Mouse (Mus musculus): ENCODE measurements around the gene Gpr157. TPM values are rescaled to one million over a fixed set of nuclear protein-coding genes. Genes with fewer than 3 reads are reported as not detected.
"Not testable (repeated sequence)": the region's sequence is repeated elsewhere in the genome, so short reads cannot be mapped to it uniquely, and the experiment has no call there.

Gpr157 gene
- total RNA-seq (2021) (1 to 10 TPM; 1.0 to 2.0 TPM), polyA plus RNA-seq (2012; rRNA removed) (1.9 and 2.2 TPM in 2 replicates)
- long read RNA-seq = 0 reads

DNA sequence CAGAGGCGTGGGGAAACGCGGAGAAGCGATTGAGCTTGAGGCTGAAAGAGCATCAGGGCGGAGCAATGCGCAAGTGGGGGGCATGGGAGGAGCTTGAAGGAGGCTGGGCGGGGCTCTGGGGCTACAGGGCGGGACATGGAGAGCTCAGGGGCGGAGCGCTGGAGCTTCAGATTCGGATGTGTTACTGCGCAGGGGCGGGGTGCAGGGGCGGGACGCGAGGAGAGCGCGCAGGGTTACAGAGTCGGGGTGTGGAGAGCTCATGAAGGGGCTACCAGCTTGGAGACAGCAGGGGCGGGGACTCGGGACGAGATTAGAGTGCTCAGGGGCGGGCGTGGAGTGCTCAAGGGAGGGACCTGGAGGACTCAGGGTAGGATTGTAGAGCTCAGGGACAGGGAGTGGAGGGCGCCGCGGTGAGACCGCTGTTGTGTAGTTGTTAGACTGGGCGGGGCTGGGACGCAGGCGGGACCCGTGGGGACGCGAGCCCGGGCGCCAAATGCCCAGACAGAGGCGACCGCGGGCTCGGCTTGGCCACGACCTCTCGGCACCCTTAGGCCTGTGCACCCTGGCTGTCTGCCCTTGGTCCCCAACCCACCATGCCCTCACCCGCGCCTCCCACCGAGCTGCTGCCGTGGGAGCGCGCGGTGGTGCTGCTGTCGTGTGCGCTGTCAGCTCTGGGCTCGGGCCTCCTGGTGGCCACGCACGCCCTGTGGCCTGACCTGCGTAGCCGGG, at the start of gene Gpr157:
Gpr157 (plus strand) TSS at position 205 of the 729 bp plus-strand sequence.
- peak; percentile 97 for DNase-seq

DNA sequence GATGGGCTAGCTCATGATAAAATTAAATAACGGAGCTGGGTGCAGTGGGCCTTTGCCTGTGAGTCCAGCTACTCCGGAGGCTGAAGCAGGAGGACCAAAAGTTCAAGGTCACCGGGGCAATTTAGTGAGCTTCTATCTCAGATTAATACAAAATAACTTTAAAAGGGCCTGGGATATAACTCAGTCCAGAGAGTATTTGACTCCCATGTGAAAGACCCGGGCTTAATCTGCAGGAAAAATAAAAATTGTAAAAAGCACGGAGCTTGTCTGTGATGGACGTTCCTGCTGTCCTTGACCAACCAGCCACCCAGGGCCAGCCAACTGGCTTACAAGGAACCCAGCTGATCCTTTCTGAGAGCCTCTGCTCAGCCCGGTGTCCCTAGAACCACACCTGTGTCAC, 48.6 kb upstream of the Gpr157 start:
- DNase-seq = peak; percentile 40

GRCm38 (mm10) chr4:150040003-150040581, 47.1 kb upstream of the Gpr157 start:
- no peak for DNase-seq

GRCm38 (mm10) chr4:150040856-150041255, 46.3 kb upstream of the Gpr157 start:
- DNase-seq = not testable (repeated sequence)

GRCm38 (mm10) chr4:150041346-150042110, 45.6 kb upstream of the Gpr157 start:
- DNase-seq = no peak

DNA sequence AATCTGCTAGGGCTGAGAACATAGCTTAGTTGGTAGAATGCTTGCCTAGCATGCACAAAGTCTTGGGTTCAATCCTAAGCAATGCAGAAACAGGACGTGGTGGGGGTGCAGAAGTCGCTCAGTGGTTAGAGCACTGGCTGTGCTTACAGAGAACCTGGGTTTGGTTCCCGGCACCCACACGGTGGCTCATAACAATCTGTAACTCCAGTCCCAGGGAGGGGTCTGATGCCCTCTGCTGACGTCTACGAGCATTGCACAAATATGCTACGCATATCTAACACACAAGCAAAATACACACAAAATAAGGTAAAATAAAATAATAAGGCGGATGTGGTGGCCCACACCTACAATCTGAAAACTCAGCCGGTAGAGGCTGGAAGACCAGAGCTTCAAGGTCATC, 43.6 kb upstream of the Gpr157 start:
- DNase-seq = no peak

DNA sequence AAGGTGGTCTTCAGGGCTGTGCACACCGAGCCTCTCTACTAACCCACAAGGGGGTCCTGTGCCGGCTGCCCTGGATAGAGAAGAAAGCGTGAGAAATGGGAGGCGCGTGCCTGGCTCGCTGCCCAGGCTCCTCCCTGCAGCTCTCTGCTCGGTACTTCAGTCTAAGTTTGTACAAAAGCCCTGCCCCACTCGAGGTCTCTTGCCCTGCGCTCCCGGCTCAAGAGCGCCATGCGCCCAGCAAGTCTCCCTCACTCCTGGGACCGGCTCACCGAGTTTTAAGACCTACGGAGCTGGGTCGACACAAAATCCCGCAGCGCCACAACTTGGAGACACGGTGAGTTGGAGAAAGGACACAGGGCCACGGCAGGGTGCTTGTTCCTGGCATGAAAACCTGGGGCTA, 39.1 kb upstream of the Gpr157 start:
- DNase-seq = peak; percentile 90

DNA sequence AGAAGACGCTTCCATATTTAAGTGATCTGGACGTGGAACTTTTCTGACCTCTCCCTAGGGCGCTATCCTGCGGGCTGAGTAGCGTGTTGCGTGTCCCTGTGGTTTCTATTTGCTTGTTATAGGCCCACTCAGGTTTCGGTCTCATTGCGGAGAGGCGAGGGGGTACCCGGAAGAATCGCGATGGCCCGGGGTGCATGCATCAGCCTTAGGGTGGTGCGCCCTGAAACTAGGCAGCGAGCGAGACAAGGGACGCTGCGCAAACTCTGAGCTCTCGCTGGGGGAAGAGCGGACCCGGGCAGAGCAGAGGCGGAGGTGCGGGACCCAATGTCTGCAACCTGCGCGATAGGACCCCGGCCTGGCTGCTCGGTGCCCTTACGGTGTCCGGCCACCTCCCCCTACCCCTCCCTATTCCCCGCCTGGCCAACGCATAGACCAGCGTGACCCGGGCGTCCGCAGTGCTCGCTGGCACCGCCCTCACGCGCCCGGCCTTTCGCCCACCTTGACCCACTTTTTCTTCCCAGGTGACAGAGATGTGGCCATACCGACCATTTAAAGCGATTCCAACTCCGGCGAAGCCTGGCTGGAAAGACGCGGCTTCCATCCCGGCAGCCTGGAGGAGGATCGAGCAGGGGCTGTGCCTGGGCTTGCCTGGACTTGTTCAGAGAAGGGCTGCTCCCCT, 38.5 kb upstream of the Gpr157 start:
- DNase-seq = peak; percentile 78

DNA sequence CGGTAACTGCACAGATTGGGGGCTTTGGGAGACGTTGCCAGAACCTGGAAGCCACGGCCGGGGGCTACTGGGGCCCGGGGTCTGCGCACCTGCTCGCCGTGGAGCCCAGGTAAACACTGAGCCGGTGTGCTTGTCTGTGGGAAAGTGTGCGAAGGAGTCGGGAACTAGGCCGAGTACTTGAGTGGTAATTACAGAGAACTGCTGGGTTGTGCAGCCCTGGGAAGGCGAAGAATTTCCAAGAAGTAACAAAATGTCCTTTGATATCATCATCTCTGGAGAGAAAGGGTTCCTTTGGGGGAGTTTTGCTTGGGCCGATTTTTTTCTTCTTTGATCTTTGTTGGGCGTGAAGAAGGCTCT, 38.0 kb upstream of the Gpr157 start:
- no peak for DNase-seq

GRCm38 (mm10) chr4:150049564-150050226, 37.5 kb upstream of the Gpr157 start:
- no peak for DNase-seq

GRCm38 (mm10) chr4:150051514-150051913, 35.7 kb upstream of the Gpr157 start:
- no peak for DNase-seq

DNA sequence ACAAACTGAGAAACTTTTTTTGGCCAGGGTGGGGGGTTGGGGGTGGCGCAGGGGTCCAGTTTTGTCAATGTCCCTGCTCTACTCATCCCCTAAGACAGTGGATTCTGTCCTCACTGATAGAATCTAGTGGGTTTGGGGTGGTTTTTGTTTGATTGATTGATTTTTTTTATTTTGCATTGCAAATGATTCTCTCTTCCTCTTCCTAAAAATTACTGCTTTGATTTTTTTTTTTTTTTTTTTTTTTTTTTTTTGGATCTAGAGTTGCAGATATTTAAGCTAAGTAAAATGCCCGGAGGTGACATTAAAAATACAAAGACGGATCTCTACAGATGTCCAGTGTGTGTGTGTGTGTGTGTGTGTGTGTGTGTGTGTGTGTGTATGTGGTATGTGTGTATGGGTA, 34.8 kb upstream of the Gpr157 start:
- no peak for DNase-seq

- peak; percentile 43 for DNase-seq
Measured at GRCm38 (mm10) chr4:150056171-150056570, 31.0 kb upstream of the Gpr157 start.

DNA sequence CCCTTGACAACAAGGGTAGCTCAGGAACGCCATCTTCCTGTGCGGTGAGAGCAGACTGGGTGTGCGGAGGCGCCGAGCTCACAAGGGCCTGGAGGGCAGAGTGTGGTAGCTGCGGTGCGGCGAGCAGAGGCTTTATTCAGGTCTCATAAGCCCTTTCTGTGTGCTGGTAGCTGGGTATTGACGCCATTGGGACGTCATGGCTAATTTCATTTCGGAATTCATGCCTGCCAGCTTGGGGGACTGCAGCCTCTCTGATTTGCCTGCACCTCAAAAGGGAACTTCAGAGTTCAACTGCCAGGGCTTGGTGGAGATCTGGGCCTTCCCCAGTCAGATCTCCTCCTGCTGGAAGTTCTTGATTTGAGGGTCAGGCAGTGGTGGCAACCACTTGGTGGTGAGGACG, 29.4 kb upstream of the Gpr157 start:
- no peak for DNase-seq

- no peak for DNase-seq
Measured at GRCm38 (mm10) chr4:150059841-150060468, 27.2 kb upstream of the Gpr157 start.

DNA sequence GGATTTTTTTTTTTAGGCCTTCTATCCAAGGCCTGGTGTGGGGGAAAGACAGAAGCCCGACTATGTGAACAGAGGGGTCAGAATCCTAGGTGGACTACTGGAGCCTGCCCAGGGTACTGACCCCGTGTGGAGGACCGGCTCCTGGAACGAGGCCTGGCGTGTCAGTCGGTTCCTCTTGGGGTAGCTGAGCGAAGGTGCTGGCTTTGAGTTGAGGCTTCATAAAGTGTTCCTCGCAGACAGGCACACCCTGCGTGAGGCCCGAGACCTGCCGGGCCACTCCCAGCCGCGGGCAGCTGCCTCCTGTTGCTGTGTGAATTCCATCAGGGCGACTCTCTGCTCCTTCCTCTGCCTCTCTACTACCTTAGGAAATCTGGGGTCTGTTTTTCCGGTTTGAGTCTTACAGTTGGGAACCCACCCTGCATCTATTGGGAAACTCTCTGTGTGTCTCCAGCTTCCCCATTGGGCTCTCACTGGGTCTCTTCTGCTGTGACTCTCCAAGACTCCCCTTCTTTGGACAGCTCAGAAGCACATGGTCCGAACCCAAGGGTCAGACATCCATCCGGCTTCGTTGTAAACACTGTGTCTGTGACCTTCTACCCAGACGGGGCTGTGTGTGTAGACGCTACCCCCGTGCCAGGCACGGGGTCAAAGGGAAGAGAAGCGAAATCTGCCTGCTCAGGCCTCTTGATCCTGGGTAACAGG, 26.5 kb upstream of the Gpr157 start:
- no peak for DNase-seq

DNA sequence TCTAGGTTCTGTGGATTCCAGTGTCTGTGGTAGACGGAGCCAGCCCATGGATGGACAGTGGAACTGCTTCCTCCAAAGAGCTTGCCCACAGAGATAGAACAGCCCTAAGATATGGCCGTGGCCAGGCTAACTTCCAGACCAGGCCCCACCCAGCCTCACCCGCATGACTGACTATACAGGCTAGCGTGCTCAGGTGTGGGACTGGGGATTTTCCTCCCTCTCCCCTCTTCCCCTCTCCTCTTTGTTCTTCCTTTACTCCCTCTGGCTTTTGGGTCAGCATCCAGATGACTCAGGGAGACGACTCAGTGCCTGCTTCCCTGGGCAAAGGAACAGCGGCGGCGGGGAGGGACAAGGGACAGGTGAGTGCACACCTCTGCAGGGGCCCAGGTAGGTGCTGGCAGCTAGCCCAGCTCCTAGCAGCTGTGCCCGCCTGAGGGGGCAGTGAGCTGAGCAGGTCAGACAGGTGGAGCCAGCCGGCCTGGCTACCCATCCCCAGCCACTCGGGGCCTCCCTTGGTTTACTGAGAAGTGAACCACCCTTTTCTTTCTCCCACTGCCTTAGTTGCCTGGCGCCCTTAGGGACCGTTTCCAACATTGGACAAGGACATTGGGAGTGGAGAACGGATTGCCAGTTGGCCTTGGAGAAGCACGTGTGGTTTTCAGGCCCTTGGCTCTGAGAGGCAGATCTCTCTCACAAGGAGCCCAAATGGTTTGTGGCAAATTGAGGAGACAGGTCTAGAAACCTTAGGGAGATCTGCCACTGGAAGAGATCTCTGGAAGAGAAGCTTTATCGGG, 25.5 kb upstream of the Gpr157 start:
- peak; percentile 63 for DNase-seq

DNA sequence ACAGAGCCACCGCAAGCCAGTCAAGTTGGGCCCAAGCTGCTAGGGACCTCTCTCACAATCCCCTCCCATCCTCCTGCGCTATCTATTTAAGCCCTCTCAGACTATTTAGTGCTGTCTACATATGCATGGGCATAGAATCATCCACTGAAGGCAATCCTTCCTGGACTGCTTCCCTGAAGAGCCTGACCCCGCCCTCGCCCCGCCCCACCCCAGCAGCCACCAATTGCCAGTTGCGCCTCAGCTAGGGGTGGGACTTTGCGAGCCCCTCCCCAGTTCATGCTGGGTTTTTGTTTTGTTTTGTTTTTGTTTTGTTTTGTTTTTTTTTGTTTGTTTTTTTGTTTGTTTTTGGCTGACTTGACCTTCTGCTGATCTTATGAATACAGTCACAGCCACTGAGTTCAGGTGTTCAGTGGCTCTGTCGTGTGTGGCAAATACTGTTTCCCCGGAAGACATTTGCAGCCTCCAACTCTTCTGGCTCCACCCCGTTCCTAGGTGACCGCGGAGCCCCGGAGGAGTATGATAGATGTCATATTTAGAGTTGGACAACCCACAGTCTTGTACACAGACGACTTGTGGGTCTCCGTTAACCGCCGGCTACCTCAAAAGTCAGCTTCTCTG, 20.4 kb upstream of the Gpr157 start:
- no peak for DNase-seq

GRCm38 (mm10) chr4:150068216-150068615, 18.9 kb upstream of the Gpr157 start:
- DNase-seq = no peak

GRCm38 (mm10) chr4:150070136-150070535, 17.0 kb upstream of the Gpr157 start:
- DNase-seq = no peak
